Comparison of ENCODE assay signal across 9 mouse cellular contexts in the genomic region with DNA sequence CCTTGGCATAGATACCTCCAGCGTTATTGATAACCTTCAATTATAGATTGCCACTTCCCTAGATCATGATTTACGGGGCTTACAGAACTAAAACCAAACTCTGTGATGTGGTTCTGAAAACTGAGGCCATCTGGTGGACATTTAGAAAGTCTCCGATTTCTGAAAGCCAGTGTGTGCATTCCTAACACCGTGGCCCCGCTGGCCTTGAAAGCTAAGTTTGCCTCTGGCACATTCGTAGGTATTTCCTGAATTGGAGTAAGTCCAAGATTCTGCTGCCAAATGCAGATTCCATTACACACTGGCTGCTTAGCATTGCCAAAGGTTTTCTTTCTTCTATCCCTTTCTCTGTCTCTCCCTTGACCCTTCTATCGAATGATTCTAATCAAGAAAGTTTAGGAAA. TPM values are rescaled to one million over a fixed set of nuclear protein-coding genes. Genes with fewer than 3 reads are reported as not detected.
DNase-seq lines count a peak whose midpoint lies in the region; ATAC-seq lines count a peak whose summit lies in the region.
"Had no signal": no experiment of that assay in that cellular context is flagged by ENCODE, and none has a peak within 500 bp of the region (broad histone marks: within the 10 kb centered on the region; RNA-seq: fewer than 3 reads in every experiment).

No protein-coding gene starts in this region.

- H3K4me2 ChIP-seq in heart, embryonic 12.5 days, result 0 out of 2 replicates have a peak overlapping the region, but pooled peaks have one; percentile 5
- H3K4me2 ChIP-seq: liver, embryonic 15.5 days had no signal

- no peak overlapping the region for H3K9ac ChIP-seq in heart, embryonic 12.5 days
- H3K9ac ChIP-seq: liver, embryonic 15.5 days had no signal

- H3K4me3 ChIP-seq in heart, embryonic 10.5 days, result no peak overlapping the region
- no peak overlapping the region for H3K4me3 ChIP-seq in heart, embryonic 12.5 days
- H3K4me3 ChIP-seq: liver, embryonic 15.5 days had no signal

- no peaks in the 10 kb centered on the region for H3K36me3 ChIP-seq in heart, embryonic 10.5 days
- no peaks in the 10 kb centered on the region for H3K36me3 ChIP-seq in heart, embryonic 12.5 days
- H3K36me3 ChIP-seq: liver, embryonic 15.5 days had no signal

- peaks cover 29% of the 10 kb centered on the region for H3K4me1 ChIP-seq in heart, embryonic 10.5 days
- peaks cover 35% of the 10 kb centered on the region for H3K4me1 ChIP-seq in heart, embryonic 12.5 days (replicated peaks)
- H3K4me1 ChIP-seq: liver, embryonic 15.5 days had no signal

- peak; percentile 76 for ATAC-seq in heart, embryonic 12.5 days (ENCODE audit: insufficient number of reproducible peaks, low FRiP score)

- DNase-seq in heart, adult 11 months, result peak; percentile 96
- no peak for DNase-seq in heart, embryonic 10.5 days (ENCODE audit: low spot score)
- DNase-seq in Muller cell, postnatal 12 days (ENCODE audit: inconsistent ontology term), result peak; percentile 87
- peak; percentile 80 for DNase-seq in embryo, embryonic 10.5 days (ENCODE audit: low spot score)
- peak; percentile 73 to 88 for DNase-seq in kidney, postnatal 36 days
- peak; percentile 45 for DNase-seq in ovary, postnatal 36 days (ENCODE audit: low spot score)
- no peak for DNase-seq in spleen, adult 12 weeks (ENCODE audit: low spot score)

- no peak overlapping the region; the same call in 1 of the 2 replicates for H3K27ac ChIP-seq in heart, embryonic 10.5 days
- H3K27ac ChIP-seq in heart, embryonic 12.5 days (ENCODE audit: poor library complexity, severe bottlenecking), result peak overlapping the region; percentile 62
- H3K27ac ChIP-seq: liver, embryonic 15.5 days had no signal

- no peaks in the 10 kb centered on the region for H3K27me3 ChIP-seq in heart, embryonic 10.5 days (ENCODE audit: insufficient read depth, poor library complexity, severe bottlenecking)
- H3K27me3 ChIP-seq in heart, embryonic 12.5 days (replicated peaks), result no peaks in the 10 kb centered on the region
- H3K27me3 ChIP-seq: liver, embryonic 15.5 days had no signal

- no peaks in the 10 kb centered on the region for H3K9me3 ChIP-seq in heart, embryonic 10.5 days
- no peaks in the 10 kb centered on the region for H3K9me3 ChIP-seq in heart, embryonic 12.5 days (replicated peaks)
- H3K9me3 ChIP-seq: liver, embryonic 15.5 days had no signal

- WGBS in heart, embryonic 10.5 days, result 25% methylated on average over 7 of the region's 7 CpGs
- 14% methylated on average over 7 of the region's 7 CpGs for WGBS in heart, embryonic 12.5 days

RNA-seq across cellular contexts. Expression of a gene that starts 55.7 kb away (rescaled TPM):
- 142 and 192 TPM in 2 replicates for polyA plus RNA-seq in heart, embryonic 10.5 days (2016; fragmentation: Nextera tagmentation; extraction: Ambion mirVana)
- 203 and 212 TPM in 2 replicates for polyA plus RNA-seq in heart, embryonic 12.5 days (2016; fragmentation: Nextera tagmentation; extraction: Ambion mirVana)

Comparison
In these comparisons a context has a peak if more than half of its experiments do, and no peak if none do; other contexts are left out.
1. DNase-seq: peak in heart, adult 11 months (single experiment), Muller cell, postnatal 12 days (single experiment), embryo, embryonic 10.5 days (single experiment), kidney, postnatal 36 days (2 of 2) and ovary, postnatal 36 days (single experiment); none in heart, embryonic 10.5 days (single experiment) and spleen, adult 12 weeks (single experiment).